Mouse (Mus musculus) CD4-positive, CD25-positive, alpha-beta regulatory T cell, adult 2 months (primary cell): ENCODE data around the gene Clca3a2.
"Not testable (repeated sequence)": the region's sequence is repeated elsewhere in the genome, so short reads cannot be mapped to it uniquely, and the experiment has no call there.

Experiments
- DNase-seq: peaks from one replicate; pipeline ENCODE4 v3.0.0-alpha.2; 2012; ENCODE audit warnings: low read depth, low spot score

The Clca3a2 gene

DNA sequence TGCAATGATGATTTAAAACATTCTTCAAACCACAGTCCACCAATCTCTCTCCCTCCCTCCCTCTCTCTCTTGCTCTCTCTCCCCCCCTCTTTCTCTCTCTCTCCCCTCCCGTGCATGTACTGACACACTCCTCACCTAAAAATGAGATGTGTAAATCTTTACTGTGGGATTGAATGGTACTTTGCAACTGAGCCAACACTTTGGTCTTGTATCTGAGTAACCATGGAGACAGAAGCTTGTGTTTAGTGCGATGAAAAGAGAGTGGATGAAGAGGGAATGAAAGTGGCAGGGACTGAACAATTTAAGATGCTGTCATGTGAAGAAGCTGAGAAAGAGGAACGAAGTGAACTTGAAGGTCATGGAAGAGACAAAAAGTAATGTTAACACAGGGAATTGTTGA is 71.6 kb downstream of the Clca3a2 start:
- not testable (repeated sequence) for DNase-seq
